In the genomic region with DNA sequence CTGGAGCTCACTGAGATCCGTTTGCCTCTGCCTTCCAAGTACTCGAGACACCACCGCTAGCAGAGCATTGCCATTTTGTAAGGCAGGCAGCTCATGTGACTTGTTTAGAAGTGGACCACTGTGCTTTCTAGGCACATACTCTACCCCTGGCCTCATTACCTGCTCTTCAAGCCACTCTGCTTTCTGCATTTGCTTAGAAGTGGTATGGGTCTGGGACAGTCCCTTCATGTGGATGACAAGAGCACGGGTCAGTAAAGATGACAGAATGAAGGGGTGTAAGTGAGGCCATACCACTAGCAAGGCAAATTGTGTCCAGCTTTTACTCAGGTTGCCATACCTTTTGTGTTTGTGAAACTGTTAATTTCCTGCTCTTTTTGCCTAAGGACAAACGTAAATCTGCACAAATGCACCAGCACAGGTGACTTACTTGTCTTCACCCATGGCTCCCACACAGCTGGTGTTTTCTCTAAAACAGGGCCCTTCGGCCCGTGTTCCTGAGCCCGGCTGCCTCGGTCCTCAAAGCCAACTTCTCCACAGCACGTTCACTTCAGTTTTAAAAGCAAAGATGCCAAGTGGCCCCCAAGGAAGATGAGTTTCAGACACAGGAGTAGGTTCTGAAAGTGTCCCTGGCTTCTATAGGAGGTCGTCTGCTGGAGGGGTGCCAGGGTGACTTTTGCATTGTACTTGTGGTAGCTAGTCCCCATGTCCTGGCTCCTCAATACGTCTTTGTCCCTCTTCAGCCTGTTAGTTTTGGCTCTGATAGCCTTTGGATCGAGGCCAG, we compare ENCODE assay signal across 11 mouse cellular contexts. TPM values are rescaled to one million over a fixed set of nuclear protein-coding genes. Genes with fewer than 3 reads are reported as not detected.
DNase-seq lines count a peak whose midpoint lies in the region; ATAC-seq and TF ChIP-seq lines count a peak whose summit lies in the region.
"Had no signal": no experiment of that assay in that cellular context is flagged by ENCODE, and none has a peak within 500 bp of the region (broad histone marks: within the 10 kb centered on the region; RNA-seq: fewer than 3 reads in every experiment).

No protein-coding gene starts in this region.

- H3K4me2 ChIP-seq in limb, embryonic 12.5 days = no peak overlapping the region
- no peak overlapping the region for H3K4me2 ChIP-seq in kidney, embryonic 15.5 days
- no peak overlapping the region for H3K4me2 ChIP-seq in lung, postnatal 0 days (replicated peaks; ENCODE audit: low read depth, low read length)

- H3K9ac ChIP-seq in limb, embryonic 12.5 days (replicated peaks) = no peak overlapping the region
- no peak overlapping the region for H3K9ac ChIP-seq in kidney, embryonic 15.5 days
- H3K9ac ChIP-seq in lung, postnatal 0 days (replicated peaks; ENCODE audit: low read depth) = no peak overlapping the region

- no peak for TF ChIP-seq EP300 in lung, postnatal 0 days (IDR thresholded peaks at IDR 0.05)

- 82% methylated on average over 13 of the region's 13 CpGs for WGBS in limb, embryonic 12.5 days
- WGBS in limb, embryonic 10.5 days = 88% methylated on average over 13 of the region's 13 CpGs
- 72% methylated on average over 13 of the region's 13 CpGs for WGBS in kidney, embryonic 15.5 days
- WGBS in lung, postnatal 0 days = 31% methylated on average over 13 of the region's 13 CpGs

- no peak for DNase-seq in limb, embryonic 10.5 days (ENCODE audit: low spot score)
- peak; percentile 77 to 85 for DNase-seq in heart, adult 9 months (ENCODE audit: low spot score in 2 of 2)
- peak; percentile 79 for DNase-seq in lung, postnatal 0 days (ENCODE audit: low spot score)
- no peak for DNase-seq in urinary bladder, adult 2 months (ENCODE audit: low spot score)

- H3K27ac ChIP-seq in limb, embryonic 12.5 days = 0 out of 2 replicates have a peak overlapping the region, but pooled peaks have one; percentile 37
- no peak overlapping the region for H3K27ac ChIP-seq in limb, embryonic 10.5 days
- 0 out of 2 replicates have a peak overlapping the region, but pooled peaks have one; percentile 2 for H3K27ac ChIP-seq in brown adipose tissue, adult 24 weeks (replicated peaks; ENCODE audit: low read depth, low read length)
- peak overlapping the region; percentile 69 for H3K27ac ChIP-seq in kidney, embryonic 15.5 days
- H3K27ac ChIP-seq in lung, postnatal 0 days (ENCODE audit: low read length) = no peak overlapping the region

- no peak overlapping the region for H3K4me3 ChIP-seq in limb, embryonic 12.5 days (replicated peaks)
- H3K4me3 ChIP-seq in limb, embryonic 10.5 days = no peak overlapping the region
- no peak overlapping the region for H3K4me3 ChIP-seq in brown adipose tissue, adult 24 weeks (ENCODE audit: insufficient read depth, low read depth, low read length)
- no peak overlapping the region for H3K4me3 ChIP-seq in kidney, embryonic 15.5 days (replicated peaks)
- H3K4me3 ChIP-seq in lung, postnatal 0 days (ENCODE audit: low read depth, low read length) = no peak overlapping the region
- H3K4me3 ChIP-seq: erythroblast, embryonic 14.5 days; megakaryocyte, embryonic 14.5 days had no signal

- H3K9me3 ChIP-seq in limb, embryonic 12.5 days = peaks cover 7% of the 10 kb centered on the region
- H3K9me3 ChIP-seq in limb, embryonic 10.5 days (replicated peaks) = no peaks in the 10 kb centered on the region; the same call in 1 of the 2 replicates
- H3K9me3 ChIP-seq in kidney, embryonic 15.5 days (replicated peaks) = 0 out of 2 replicates have a peak, but pooled peaks cover under 1% of the 10 kb centered on the region
- no peaks in the 10 kb centered on the region for H3K9me3 ChIP-seq in lung, postnatal 0 days (ENCODE audit: low read length)

- TF ChIP-seq CTCF in lung, postnatal 0 days (IDR thresholded peaks at IDR 0.05) = no peak

- ATAC-seq in limb, embryonic 12.5 days (ENCODE audit: insufficient number of reproducible peaks, insufficient read depth, low FRiP score, low TSS enrichment, low read depth) = no peak
- ATAC-seq in kidney, embryonic 15.5 days (replicated peaks; ENCODE audit: low FRiP score) = no peak
- peak; percentile 52 for ATAC-seq in lung, postnatal 0 days
- no peak for ATAC-seq in monocyte, adult 5-6 weeks (replicated peaks; ENCODE audit: insufficient number of reproducible peaks, low FRiP score, low TSS enrichment, poor library complexity, severe bottlenecking)

- peaks cover 6% of the 10 kb centered on the region for H3K36me3 ChIP-seq in limb, embryonic 12.5 days
- peaks cover 3% of the 10 kb centered on the region for H3K36me3 ChIP-seq in limb, embryonic 10.5 days
- H3K36me3 ChIP-seq in kidney, embryonic 15.5 days = no peaks in the 10 kb centered on the region
- H3K36me3 ChIP-seq in lung, postnatal 0 days (ENCODE audit: insufficient read depth, low read length) = no peaks in the 10 kb centered on the region

- H3K4me1 ChIP-seq in limb, embryonic 12.5 days (replicated peaks) = 0 out of 2 replicates have a peak, but pooled peaks cover 12% of the 10 kb centered on the region
- peaks cover 6% of the 10 kb centered on the region; the same call in 1 of the 2 replicates for H3K4me1 ChIP-seq in limb, embryonic 10.5 days
- H3K4me1 ChIP-seq in brown adipose tissue, adult 24 weeks (ENCODE audit: control insufficient read depth, insufficient read depth, insufficient read length, low read length) = peaks cover 33% of the 10 kb centered on the region
- peaks cover 37% of the 10 kb centered on the region for H3K4me1 ChIP-seq in kidney, embryonic 15.5 days
- H3K4me1 ChIP-seq in lung, postnatal 0 days (ENCODE audit: insufficient read depth, low read depth, low read length) = peaks cover 21% of the 10 kb centered on the region; the same call in 1 of the 2 replicates

- no peaks in the 10 kb centered on the region for H3K27me3 ChIP-seq in limb, embryonic 12.5 days
- H3K27me3 ChIP-seq in limb, embryonic 10.5 days (ENCODE audit: low read depth, poor library complexity, severe bottlenecking) = no peaks in the 10 kb centered on the region
- no peaks in the 10 kb centered on the region for H3K27me3 ChIP-seq in kidney, embryonic 15.5 days
- no peaks in the 10 kb centered on the region for H3K27me3 ChIP-seq in lung, postnatal 0 days (replicated peaks; ENCODE audit: insufficient read depth, low read length)
- H3K27me3 ChIP-seq: megakaryocyte, embryonic 14.5 days had no signal

RNA-seq across cellular contexts. Expression of gene Mlxip, which starts 37.1 kb away (rescaled TPM):
- polyA plus RNA-seq in limb, embryonic 12.5 days (2016; fragmentation: Nextera tagmentation; extraction: Ambion mirVana) = 12.8 and 15.3 TPM in 2 replicates
- 21.1 and 22.1 TPM in 2 replicates for polyA plus RNA-seq in limb, embryonic 10.5 days (2016; fragmentation: Nextera tagmentation; extraction: Ambion mirVana)
- polyA plus RNA-seq in brown adipose tissue, adult 24 weeks (2012; ENCODE audit: insufficient read depth, insufficient read length, missing spikeins) = 7.8 and 8.2 TPM in 2 replicates
- polyA plus RNA-seq in kidney, embryonic 15.5 days (2015; fragmentation: Nextera tagmentation; extraction: Ambion mirVana) = 18.5 and 18.7 TPM in 2 replicates
- 11.2 and 11.5 TPM in 2 replicates for polyA plus RNA-seq in lung, postnatal 0 days (2015; fragmentation: Nextera tagmentation; extraction: Ambion mirVana)
- 27.6 and 28.0 TPM in 2 replicates for polyA plus RNA-seq in urinary bladder, adult 2 months (2012; rRNA removed)
- total RNA-seq in monocyte, adult 5-6 weeks (2017) = 17.5 to 37.6 TPM (median 22.9 TPM) in 3 replicates

RNA-seq across cellular contexts. Expression of gene Lrrc43, which starts 57.4 kb away (rescaled TPM):
- polyA plus RNA-seq in limb, embryonic 12.5 days (2016; fragmentation: Nextera tagmentation; extraction: Ambion mirVana) = not detected in 2 replicates
- polyA plus RNA-seq in limb, embryonic 10.5 days (2016; fragmentation: Nextera tagmentation; extraction: Ambion mirVana) = 0.08 TPM in 1 of 2 replicates, not detected in the other
- polyA plus RNA-seq in brown adipose tissue, adult 24 weeks (2012; ENCODE audit: insufficient read depth, insufficient read length, missing spikeins) = not detected in 2 replicates
- polyA plus RNA-seq in kidney, embryonic 15.5 days (2015; fragmentation: Nextera tagmentation; extraction: Ambion mirVana) = not detected in 2 replicates
- polyA plus RNA-seq in lung, postnatal 0 days (2015; fragmentation: Nextera tagmentation; extraction: Ambion mirVana) = 2.5 and 3.4 TPM in 2 replicates
- polyA plus RNA-seq in urinary bladder, adult 2 months (2012; rRNA removed) = not detected in 2 replicates
- total RNA-seq in monocyte, adult 5-6 weeks (2017) = 0.95 TPM in 1 of 3 replicates, not detected in the others
- total RNA-seq: MEL had no signal
- polyA plus RNA-seq: erythroblast, embryonic 14.5 days had no signal

RNA-seq across cellular contexts. Expression of gene Il31, which starts 57.6 kb away (rescaled TPM):
- not detected in 2 replicates for polyA plus RNA-seq in limb, embryonic 12.5 days (2016; fragmentation: Nextera tagmentation; extraction: Ambion mirVana)
- polyA plus RNA-seq in limb, embryonic 10.5 days (2016; fragmentation: Nextera tagmentation; extraction: Ambion mirVana) = not detected in 2 replicates
- polyA plus RNA-seq in brown adipose tissue, adult 24 weeks (2012; ENCODE audit: insufficient read depth, insufficient read length, missing spikeins) = not detected in 2 replicates
- polyA plus RNA-seq in kidney, embryonic 15.5 days (2015; fragmentation: Nextera tagmentation; extraction: Ambion mirVana) = not detected in 2 replicates
- polyA plus RNA-seq in lung, postnatal 0 days (2015; fragmentation: Nextera tagmentation; extraction: Ambion mirVana) = not detected in 2 replicates
- polyA plus RNA-seq in urinary bladder, adult 2 months (2012; rRNA removed) = not detected in 2 replicates
- not detected in 3 replicates for total RNA-seq in monocyte, adult 5-6 weeks (2017)
- total RNA-seq: MEL had no signal
- polyA plus RNA-seq: erythroblast, embryonic 14.5 days had no signal

Comparison
In these comparisons a context has a peak if more than half of its experiments do, and no peak if none do; other contexts are left out.
1. H3K27ac ChIP-seq: peak in limb, embryonic 12.5 days (single experiment), brown adipose tissue, adult 24 weeks (single experiment) and kidney, embryonic 15.5 days (single experiment); none in limb, embryonic 10.5 days (single experiment) and lung, postnatal 0 days (single experiment).
2. DNase-seq: peak in heart, adult 9 months (2 of 2) and lung, postnatal 0 days (single experiment); none in limb, embryonic 10.5 days (single experiment) and urinary bladder, adult 2 months (single experiment).